Mouse (Mus musculus) layer of hippocampus, adult 18-20 months (tissue): Measurements from ENCODE around the gene Dpm2. TPM values are rescaled to one million over a fixed set of nuclear protein-coding genes. Genes with fewer than 3 reads are reported as not detected.

Experiments
- DNase-seq, 2 experiments: peaks; one replicate each; pipeline ENCODE4 v3.0.0; 2022; ENCODE audit warnings: low spot score in 2 of 2
- total RNA-seq, 2 experiments: library from RNA; stranded (reverse); gene quantifications; 2 replicates each; pipeline ENCODE4 v1.2.3; 2021

Dpm2 gene
- total RNA-seq, 2 experiments from 2014 or later = 78.9 to 81.8 TPM

DNA sequence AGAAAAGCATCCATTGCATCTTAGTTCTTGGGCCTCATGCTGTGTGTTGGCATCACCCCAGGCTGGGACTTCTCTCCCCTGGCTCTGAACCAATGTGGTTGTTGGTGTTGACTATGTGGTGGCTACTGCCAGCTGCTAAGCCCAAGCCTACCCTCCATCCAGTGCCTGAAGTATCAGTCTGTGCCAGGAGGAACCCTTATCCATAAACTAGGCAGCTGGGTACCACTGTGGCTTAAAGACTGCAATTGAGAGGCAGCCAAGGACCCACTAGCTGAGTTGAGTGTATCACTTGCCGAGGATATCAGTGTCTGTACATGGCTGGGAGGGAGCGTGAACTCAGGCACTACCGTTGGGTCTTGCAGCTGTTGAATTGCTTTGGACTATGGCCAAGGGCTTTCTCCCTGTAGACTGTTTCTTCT lies 27.6 kb upstream of the Dpm2 start:
- DNase-seq = peak in 1 of 2 experiments; percentile 52

- DNase-seq = no peak
Observed at GRCm38 (mm10) chr2:32546951-32547350, 23.7 kb upstream of the Dpm2 start.

- no peak for DNase-seq
Observed at GRCm38 (mm10) chr2:32547380-32547779, 23.3 kb upstream of the Dpm2 start.

DNA sequence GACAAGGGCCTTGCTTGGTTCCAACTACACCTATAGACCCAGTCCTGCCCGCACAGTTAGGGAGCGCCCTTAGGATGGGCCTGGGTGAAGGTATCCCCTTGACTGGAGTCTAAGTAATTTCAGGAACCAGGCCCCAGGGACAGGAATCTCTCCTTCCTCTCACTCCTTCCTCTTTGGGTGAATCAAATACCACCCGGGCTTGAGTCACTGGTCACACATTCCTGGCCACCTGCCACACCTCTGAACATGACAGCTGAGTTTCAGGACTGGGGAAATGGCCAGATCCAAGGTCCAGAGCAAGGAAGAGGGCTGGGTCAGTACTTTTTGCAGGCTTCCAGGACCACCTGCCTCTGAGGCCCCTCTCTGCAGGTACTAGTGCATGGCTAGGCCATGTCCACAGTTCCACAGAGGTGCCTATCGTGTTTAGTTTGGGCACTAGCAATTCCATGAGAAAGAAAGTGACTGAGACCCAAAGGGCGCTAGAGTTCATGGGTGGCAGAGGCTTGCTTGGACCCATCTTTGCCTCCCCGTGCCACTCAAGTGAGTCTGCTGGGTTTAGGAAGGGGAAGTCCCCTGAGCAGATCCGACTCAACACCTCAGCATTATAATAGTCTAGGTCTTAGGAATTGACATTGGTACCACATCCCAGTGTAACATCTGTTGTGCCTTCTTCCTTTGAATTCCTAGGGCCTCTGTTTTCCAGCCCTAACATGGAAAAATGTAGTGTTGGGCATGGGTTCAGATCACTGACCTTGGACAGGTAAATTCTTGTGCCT lies 22.5 kb upstream of the Dpm2 start:
- DNase-seq = no peak

DNA sequence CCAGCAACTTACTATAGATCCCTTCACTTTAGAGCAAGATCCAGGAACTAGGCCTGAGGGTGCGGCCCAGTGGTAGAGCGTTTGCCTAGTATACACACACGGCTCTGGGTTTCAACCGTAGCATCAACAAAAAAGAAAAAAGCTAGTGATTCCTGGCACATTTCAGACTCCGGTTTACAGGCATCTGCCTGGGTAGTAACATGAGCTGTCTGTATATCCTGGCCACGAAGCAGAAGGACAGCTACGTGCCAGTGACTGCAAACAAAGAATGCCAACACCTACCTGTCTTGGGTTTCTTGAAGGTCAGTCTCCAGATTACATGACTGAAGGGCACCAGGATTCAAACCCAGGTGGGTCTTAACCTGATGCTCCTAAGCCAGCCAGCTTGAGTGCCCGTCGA lies 21.5 kb upstream of the Dpm2 start:
- no peak for DNase-seq

DNA sequence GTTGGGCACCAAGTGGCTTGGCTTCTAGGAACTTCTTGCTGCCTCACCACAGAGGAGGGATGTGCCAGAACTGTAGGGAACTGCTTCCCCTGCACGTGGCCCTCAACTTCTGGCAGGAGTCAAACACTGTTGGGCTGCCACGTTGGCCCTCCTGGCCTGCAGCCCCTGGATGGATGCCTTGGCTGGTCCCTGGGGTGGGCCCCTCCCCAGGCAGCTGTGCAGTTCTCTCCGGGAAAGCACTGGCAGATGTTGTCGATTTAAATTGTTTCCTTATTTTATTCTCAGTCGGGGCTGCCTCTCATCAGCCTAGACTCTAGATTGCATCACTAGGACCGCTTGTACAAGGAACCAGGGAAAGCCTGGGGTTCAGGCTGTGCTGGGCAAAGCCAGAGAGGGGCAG lies 20.9 kb upstream of the Dpm2 start:
- peak in 1 of 2 experiments; percentile 35 for DNase-seq

DNA sequence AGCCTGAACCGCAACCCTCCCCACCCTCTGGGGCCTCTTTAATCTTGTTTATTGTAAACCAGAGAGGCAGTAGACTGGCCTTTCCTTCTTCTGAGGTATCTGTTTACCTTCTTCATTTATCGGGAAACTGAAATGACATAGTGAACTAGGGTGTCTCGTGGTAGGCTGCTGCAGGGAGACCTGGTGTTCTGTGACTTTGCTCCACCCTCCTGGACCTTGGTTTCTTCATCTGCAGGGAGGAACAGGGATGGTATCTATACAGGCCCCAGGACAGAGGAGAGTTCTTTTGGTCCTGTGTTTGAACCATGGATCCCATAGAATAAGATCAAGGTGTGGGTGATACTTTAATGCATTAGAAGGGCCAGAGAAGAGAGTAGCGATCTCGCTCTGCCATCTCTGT lies 19.4 kb upstream of the Dpm2 start:
- no peak for DNase-seq

DNA sequence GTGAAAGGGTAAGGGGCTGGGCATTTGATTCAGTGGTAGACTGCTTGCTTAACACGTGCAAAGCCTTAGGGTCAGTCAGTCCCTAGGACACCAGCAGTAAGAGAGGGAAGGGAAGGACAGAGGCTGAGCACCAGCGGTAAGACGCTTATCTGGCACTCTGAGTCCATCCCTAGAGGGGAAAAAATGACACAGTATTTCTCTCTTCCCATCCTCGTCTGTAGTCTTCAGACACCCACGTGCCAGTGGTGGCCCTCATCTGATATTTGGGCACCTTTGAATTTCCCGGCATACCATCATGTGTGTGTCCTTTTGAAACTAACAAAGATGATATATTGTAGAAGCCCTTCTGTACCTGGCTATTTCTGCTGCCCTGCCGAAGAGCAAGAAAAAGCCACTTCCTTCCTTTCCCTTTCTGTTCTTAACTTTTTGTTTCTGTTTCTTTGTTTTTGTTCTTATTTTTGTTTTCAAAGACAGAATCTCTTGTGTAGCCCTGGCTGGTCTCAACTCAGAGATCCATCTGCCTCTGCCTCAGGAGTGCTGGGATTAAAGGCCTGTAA lies 17.0 kb upstream of the Dpm2 start:
- DNase-seq = no peak

DNA sequence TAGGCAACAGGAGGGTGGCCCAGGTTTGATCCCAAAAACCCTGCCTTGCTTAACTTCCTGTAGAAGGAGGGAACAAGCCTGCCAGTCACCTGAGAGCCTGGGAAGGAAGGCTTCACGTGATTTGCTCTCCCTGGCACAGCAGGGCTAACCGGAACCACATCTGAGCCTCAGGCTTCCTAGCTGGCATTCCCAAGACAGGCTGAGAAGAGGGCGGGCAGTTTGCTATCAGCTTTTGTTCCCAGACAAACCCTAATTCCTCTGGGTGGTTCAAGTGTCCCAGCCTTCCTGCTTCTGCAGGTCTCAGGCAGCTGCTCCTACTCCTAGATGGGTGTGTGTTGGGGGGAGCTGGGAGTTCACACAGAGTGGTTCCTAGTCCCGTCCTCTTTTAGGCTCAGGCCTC lies 15.2 kb upstream of the Dpm2 start:
- no peak for DNase-seq

- no peak for DNase-seq
Observed at GRCm38 (mm10) chr2:32556019-32556418, 14.6 kb upstream of the Dpm2 start.

DNA sequence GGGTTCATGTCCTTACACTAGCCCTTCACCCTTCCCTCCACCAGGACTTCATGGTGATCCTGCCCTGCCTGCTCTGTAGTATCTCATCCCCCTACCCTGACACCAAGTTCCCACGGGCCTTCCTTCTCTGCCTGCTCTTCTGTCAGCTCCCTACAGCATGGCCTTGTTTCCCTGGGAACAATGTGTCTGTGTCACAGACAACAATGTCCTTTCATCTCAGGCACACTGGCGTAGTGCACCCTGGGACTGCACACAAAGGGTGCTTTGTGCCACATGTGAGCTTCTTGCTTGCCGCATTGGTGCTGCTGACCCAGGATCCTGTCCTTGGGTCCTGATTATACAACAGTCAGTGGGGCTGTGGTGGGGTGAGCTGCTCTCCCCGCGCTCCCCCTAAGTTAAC lies 11.1 kb upstream of the Dpm2 start:
- peak in 1 of 2 experiments; percentile 81 for DNase-seq

DNA sequence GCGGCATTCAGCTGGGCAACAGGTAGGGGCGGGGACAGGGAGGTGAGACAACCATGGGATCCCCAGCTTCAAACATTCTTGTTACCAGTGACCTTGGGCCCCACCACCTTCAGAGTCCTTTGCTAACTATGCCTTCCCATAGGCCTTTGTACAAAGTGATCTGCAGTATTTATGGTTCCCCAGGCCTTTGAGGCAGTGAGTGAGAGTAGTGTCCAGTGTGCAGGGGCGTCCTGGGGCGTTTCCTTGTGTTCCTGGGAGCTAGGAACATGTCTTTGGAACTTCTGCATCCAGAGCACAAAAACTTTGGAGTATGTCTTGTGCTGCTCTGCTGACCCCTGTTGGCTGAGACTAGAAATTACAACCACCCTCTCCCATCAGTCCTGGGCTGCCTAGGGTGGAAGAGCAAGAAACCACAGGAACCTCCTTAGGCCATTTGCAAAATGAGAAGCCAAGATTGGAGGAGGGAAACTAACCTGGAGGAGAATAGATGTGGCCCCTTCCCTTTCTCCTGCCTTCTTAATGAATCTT lies 4.1 kb upstream of the Dpm2 start:
- peak in 1 of 2 experiments; percentile 78 for DNase-seq

- no peak for DNase-seq
Observed at GRCm38 (mm10) chr2:32568149-32568548, 2.5 kb upstream of the Dpm2 start.

DNA sequence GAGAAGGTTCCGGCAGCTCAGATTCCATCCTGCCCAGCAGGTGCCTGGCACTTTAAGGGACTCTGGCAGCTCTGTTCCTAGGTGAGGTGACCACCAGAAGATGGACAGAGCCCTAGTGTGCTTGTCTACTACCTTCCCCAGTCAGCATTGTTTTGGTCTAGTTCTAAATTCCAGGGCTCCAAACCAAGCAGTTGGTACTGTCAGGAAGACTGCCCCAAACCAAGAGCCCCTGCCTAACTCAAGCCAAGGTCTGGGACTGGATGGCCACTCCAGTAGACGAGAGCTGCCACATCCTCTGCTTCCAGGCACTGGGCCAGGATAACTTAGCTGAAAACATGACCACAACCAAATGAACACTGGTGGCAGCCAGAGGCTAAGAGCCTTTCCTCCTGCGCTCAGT lies 1.7 kb upstream of the Dpm2 start:
- DNase-seq = no peak

GRCm38 (mm10) chr2:32572196-32572595 lies 1.5 kb downstream of the Dpm2 start:
- DNase-seq = no peak

GRCm38 (mm10) chr2:32574497-32574896 lies 3.8 kb downstream of the Dpm2 start, which contains the start of gene Pip5kl1:
TSS of gene Pip5kl1 (plus strand) at chr2:32574797.
- no peak for DNase-seq

- peak in 1 of 2 experiments; percentile 85 for DNase-seq
Observed at GRCm38 (mm10) chr2:32574901-32575585, 4.4 kb downstream of the Dpm2 start.

GRCm38 (mm10) chr2:32575586-32576160 lies 5.0 kb downstream of the Dpm2 start, which contains the start of gene 9430097D07Rik:
TSS of gene 9430097D07Rik (minus strand) at chr2:32575684.
- DNase-seq = peak in 1 of 2 experiments; percentile 79

DNA sequence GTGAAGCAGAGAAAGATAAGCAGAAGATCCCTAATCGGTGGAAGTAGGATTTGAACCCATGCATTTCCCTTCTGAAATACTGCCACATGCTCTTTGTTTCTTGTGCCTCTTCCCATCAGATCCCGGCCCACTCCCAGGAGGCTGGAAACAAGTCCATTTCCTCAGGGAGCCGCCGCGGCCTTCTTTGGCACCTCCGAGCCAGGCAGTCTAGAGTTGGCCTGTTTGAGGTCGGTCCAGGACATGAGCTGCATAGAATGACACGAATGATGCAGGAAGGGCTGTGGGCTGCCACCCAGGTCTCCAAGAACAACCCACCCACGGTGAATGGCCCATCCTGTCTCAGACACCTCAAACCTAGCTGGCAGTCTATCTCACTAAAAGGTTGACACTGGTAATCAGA lies 5.9 kb downstream of the Dpm2 start:
- DNase-seq = no peak

DNA sequence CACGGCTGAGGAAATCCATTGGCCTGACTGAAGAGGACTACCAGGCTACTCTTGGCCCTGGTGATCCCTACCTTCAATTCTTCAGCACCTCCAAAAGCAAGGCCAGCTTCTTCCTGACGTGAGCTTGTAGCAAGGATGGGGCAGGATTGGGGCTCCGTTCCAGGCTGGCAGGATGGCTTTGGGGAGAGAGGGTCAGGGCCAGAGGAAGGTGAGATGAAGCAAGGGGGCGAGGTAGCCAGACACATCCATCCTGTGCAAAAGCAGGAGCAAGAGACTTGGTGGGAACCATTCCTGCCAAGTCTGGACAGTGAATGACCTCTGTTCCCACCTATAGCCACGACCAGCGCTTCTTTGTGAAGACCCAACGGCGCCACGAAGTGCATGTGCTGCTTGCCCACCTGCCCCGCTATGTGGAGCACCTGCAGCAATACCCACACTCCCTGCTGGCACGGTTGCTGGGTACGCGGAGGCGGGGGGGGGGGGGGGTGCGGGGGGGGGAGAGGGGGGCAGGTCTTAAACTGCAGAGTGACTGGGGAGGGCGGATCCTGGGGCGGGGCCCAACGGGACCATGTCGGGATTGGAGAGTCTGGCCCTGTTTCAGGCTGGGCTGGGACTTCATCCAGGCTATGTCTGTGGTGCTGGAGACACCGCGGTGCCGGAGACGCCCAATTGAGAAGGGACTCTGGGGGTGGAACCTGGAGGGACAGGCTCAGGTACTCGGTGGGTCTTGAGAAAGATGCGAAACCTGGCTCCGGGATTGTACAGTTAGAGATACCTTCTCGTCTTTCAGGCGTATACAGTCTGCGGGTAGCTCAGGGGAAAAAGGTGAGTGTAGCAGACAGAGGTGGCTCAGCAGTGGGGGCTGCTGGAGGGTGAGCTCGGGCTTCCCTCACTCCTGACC lies 7.7 kb downstream of the Dpm2 start:
- DNase-seq = no peak
